Mouse (Mus musculus) lung, adult 2 months (tissue): ENCODE results near the gene Zfp983.

Experiments
- CTCF ChIP-seq: fragments of 200-500 bp; IDR thresholded peaks from 2 replicates; pipeline ENCODE4 v1.5.1; 2011; ENCODE audit warnings: mild to moderate bottlenecking, low read length, control low read depth; ENCODE audit not compliant: insufficient read depth
- POLR2A ChIP-seq: fragments of 200-500 bp; IDR thresholded peaks from 2 replicates; pipeline ENCODE4 v1.6.1; 2011; ENCODE audit warnings: low read depth, mild to moderate bottlenecking, control low read depth, low read length, borderline replicate concordance; ENCODE audit errors: extremely low read depth

GRCm38 (mm10) chr17:21691560-21691959 lies 41.1 kb downstream of the Zfp983 start, which contains the start of gene Gm10226:
- TF ChIP-seq CTCF (no peak), POLR2A (no peak)
